Mouse (Mus musculus) heart, adult 2 months (tissue): ENCODE results near the gene Plxna1. TPM values are rescaled to one million over a fixed set of nuclear protein-coding genes. Genes with fewer than 3 reads are reported as not detected.

Source experiments
- DNase-seq, 2 experiments: peaks; one replicate each; pipeline ENCODE4 v3.0.0; 2021
- H3K27ac ChIP-seq: fragments of 200-600 bp; 2 replicates; pipeline ENCODE4 v1.8.1; 2022
- H3K27me3 ChIP-seq: fragments of 200-500 bp; 2 replicates; pipeline ENCODE4 v1.6.1; 2012; ENCODE audit warnings: mild to moderate bottlenecking, low read length, inconsistent platforms, mixed read lengths; ENCODE audit not compliant: control insufficient read depth, insufficient read depth
- H3K36me3 ChIP-seq: fragments of 200-500 bp; 2 replicates; pipeline ENCODE4 v1.6.1; 2012; ENCODE audit warnings: low read length, inconsistent platforms; ENCODE audit not compliant: control insufficient read depth, insufficient read depth
- H3K4me1 ChIP-seq: fragments of 200-500 bp; 2 replicates; pipeline ENCODE4 v1.6.1; 2011; ENCODE audit warnings: low read length; ENCODE audit not compliant: control insufficient read depth, insufficient read depth
- H3K4me3 ChIP-seq: fragments of 200-600 bp; 2 replicates; pipeline ENCODE4 v1.8.1; 2022
- H3K79me2 ChIP-seq: fragments of 200-500 bp; replicated peaks from 2 replicates; pipeline ENCODE4 v1.6.1; 2012; ENCODE audit warnings: mild to moderate bottlenecking, inconsistent platforms, low read length, moderate library complexity, mixed read lengths; ENCODE audit not compliant: control insufficient read depth, insufficient read depth
- H3K9ac ChIP-seq: fragments of 200-500 bp; 2 replicates; pipeline ENCODE4 v1.6.1; 2012; ENCODE audit warnings: low read depth, mild to moderate bottlenecking, control low read depth, inconsistent platforms, low read length, mixed read lengths
- CTCF ChIP-seq: fragments of 200-600 bp; IDR thresholded peaks from 2 replicates; pipeline ENCODE4 v1.8.1; 2022; ENCODE audit warnings: antibody characterized with exemption, mild to moderate bottlenecking, moderate library complexity
- EP300 ChIP-seq: fragments of 200-500 bp; IDR thresholded peaks from 2 replicates; pipeline ENCODE4 v1.6.1; 2011; ENCODE audit warnings: low read depth, low read length, control low read depth; ENCODE audit not compliant: insufficient read depth
- POLR2A ChIP-seq: fragments of 200-500 bp; IDR thresholded peaks from 2 replicates; pipeline ENCODE4 v1.6.1; 2011; ENCODE audit warnings: mild to moderate bottlenecking, low read depth, low read length, control low read depth; ENCODE audit not compliant: insufficient read depth
- WGBS: fragments of 180-500 bp; shearing (Covaris S2); methylation state at CpG from one replicate; pipeline ENCODE4 v1.1.7; 2018; 5-methylcytosine and 5-hydroxymethylcytosine counted together
- intact Hi-C: fragments of 180-260 bp; cut with DNase I; formaldehyde crosslinking; loops from one replicate; pipeline ENCODE4 v1.15.1; 2025
- polyA plus RNA-seq: library from polyadenylated mRNA; depleted of rRNA; stranded (reverse); fragments of >200 nt; gene quantifications from 2 replicates; pipeline ENCODE4 v1.2.3, GENCODE M21; 2012
- total RNA-seq, 2 experiments: library from RNA; stranded (reverse); gene quantifications; 2 replicates each; pipeline ENCODE4 v1.2.3; 2021

Plxna1 gene
- total and polyA plus RNA-seq, 3 experiments, result 17.3 to 21.9 (median 19.9) TPM

GRCm38 (mm10) chr6:89368812-89369211 is 6.4 kb upstream of the Plxna1 start:
- TF ChIP-seq EP300, result no peak
- Histone ChIP-seq H3K27ac (no peak overlapping the region), H3K4me1 (peaks cover 2% of the 10 kb centered on the region; the same call in 1 of the 2 replicates), H3K4me3 (no peak overlapping the region), H3K79me2 (no peaks in the 10 kb centered on the region), H3K36me3 (no peaks in the 10 kb centered on the region), H3K27me3 (no peaks in the 10 kb centered on the region), H3K9ac (no peak overlapping the region)
- intact Hi-C loops, result no loop called here
- no peak for DNase-seq

DNA sequence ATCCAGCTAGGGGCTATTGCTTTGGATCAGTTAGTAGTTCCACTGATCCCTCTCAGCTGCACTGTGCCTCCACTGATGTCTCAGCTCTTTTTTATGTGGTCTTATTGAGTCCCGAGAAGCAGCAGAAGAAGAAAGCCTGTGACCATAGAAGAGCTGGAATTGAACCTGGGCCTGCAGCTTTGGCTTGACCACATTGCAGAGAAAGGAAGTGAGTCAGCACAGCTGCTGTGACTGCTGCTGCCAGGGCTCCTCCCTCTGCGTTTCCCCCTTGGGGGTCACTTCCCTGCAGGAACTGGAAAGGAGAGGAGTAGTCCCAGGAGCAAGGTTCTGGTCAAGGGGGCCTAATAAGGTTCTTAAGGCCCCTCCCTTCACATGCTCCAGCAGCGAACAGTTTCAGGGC is 1.9 kb upstream of the Plxna1 start:
- peaks cover 5% of the 10 kb centered on the region for H3K79me2 ChIP-seq
- H3K4me1 ChIP-seq, result peaks cover 8% of the 10 kb centered on the region
- no peaks in the 10 kb centered on the region for H3K27me3 ChIP-seq
- peak; percentile 56 to 58 for DNase-seq
- TF ChIP-seq CTCF, result no peak
- TF ChIP-seq POLR2A, result no peak
- no peak for TF ChIP-seq EP300
- no peak overlapping the region for H3K27ac ChIP-seq
- intact Hi-C loops, result loop anchor here (5.0 kb wide), 4 partner anchors 48 to 437 kb away; no protein-coding TSS in a partner anchor
- H3K36me3 ChIP-seq, result no peaks in the 10 kb centered on the region
- H3K9ac ChIP-seq, result no peak overlapping the region
- H3K4me3 ChIP-seq, result no peak overlapping the region
- 46% methylated on average over 3 of the region's 3 CpGs for WGBS

- Histone ChIP-seq H3K79me2 (peaks cover 5% of the 10 kb centered on the region), H3K27me3 (no peaks in the 10 kb centered on the region), H3K9ac (peak overlapping the region; percentile 66), H3K4me3 (peak overlapping the region; percentile 48), H3K27ac (peak overlapping the region; percentile 26; the same call in 1 of the 2 replicates), H3K36me3 (no peaks in the 10 kb centered on the region), H3K4me1 (peaks cover 10% of the 10 kb centered on the region)
- intact Hi-C loops, result loop anchor here (2.0 to 5.0 kb wide), 5 partner anchors 18 to 436 kb away; no protein-coding TSS in a partner anchor
- TF ChIP-seq CTCF (no peak), EP300 (no peak), POLR2A (no peak)
- WGBS, result 21% methylated on average over 16 of the region's 16 CpGs
- no peak for DNase-seq
Observed at GRCm38 (mm10) chr6:89363107-89363451, 659 bp upstream of the Plxna1 start.

- Histone ChIP-seq H3K27me3 (no peaks in the 10 kb centered on the region), H3K9ac (peak overlapping the region; percentile 96), H3K79me2 (peaks cover 10% of the 10 kb centered on the region), H3K4me3 (peak overlapping the region; percentile 88), H3K4me1 (peaks cover 10% of the 10 kb centered on the region), H3K27ac (peak overlapping the region; percentile 70), H3K36me3 (no peaks in the 10 kb centered on the region)
- WGBS, result under 1% methylated on average over 69 of the region's 80 CpGs
- intact Hi-C loops, result loop anchor here (1.0 to 5.0 kb wide), 6 partner anchors 17 to 434 kb away; no protein-coding TSS in a partner anchor
- TF ChIP-seq POLR2A (no peak), CTCF (0 out of 2 replicates have a peak, but pooled peaks have one; percentile 12), EP300 (no peak)
- peak; percentile 70 to 74 for DNase-seq
Observed at GRCm38 (mm10) chr6:89361418-89362280, 771 bp downstream of the Plxna1 start.

GRCm38 (mm10) chr6:89360709-89361417 is 1.6 kb downstream of the Plxna1 start:
- Histone ChIP-seq H3K27ac (no peak overlapping the region; the same call in 1 of the 2 replicates), H3K4me1 (peaks cover 10% of the 10 kb centered on the region), H3K27me3 (no peaks in the 10 kb centered on the region), H3K9ac (peak overlapping the region; percentile 96), H3K36me3 (no peaks in the 10 kb centered on the region), H3K79me2 (peaks cover 10% of the 10 kb centered on the region), H3K4me3 (peak overlapping the region; percentile 88)
- WGBS, result 63% methylated on average over 8 of the region's 8 CpGs
- peak in 1 of 2 experiments; percentile 18 for DNase-seq
- intact Hi-C loops, result loop anchor here (5.0 kb wide), 4 partner anchors 51 to 434 kb away; no protein-coding TSS in a partner anchor
- TF ChIP-seq POLR2A, result no peak
- no peak for TF ChIP-seq EP300
- no peak for TF ChIP-seq CTCF
